Mouse (Mus musculus): Measurements from ENCODE around the gene Gm648.

- TF ChIP-seq POLR2A (IDR thresholded peaks at IDR 0.05; ENCODE audit: borderline replicate concordance, low read depth, low read length) (no peak), CTCF (IDR thresholded peaks at IDR 0.05; ENCODE audit: low read depth, low read length) (no peak)
Observed at GRCm38 (mm10) chrX:56537162-56537561, 12.2 kb downstream of the Gm648 start.
